Mouse (Mus musculus) midbrain, embryonic 16.5 days (tissue): ENCODE data around the gene Cwc25. TPM values are rescaled to one million over a fixed set of nuclear protein-coding genes. Genes with fewer than 3 reads are reported as not detected.
"Not testable (repeated sequence)": the region's sequence is repeated elsewhere in the genome, so short reads cannot be mapped to it uniquely, and the experiment has no call there.

ENCODE experiments used
- ATAC-seq: fragments of 200-750 bp; cut with Nextera tagmentation; 2 replicates; pipeline ENCODE4 v1.8.0; 2017; ENCODE audit warnings: moderate TSS enrichment
- H3K27ac ChIP-seq: fragments of 300-500 bp; sonication (generic); 2 replicates; pipeline ENCODE4 v1.5.1; 2014; ENCODE audit warnings: mild to moderate bottlenecking, low read length, mixed read lengths
- H3K27me3 ChIP-seq: fragments of 300-500 bp; sonication (generic); 2 replicates; pipeline ENCODE4 v1.6.1; 2014; ENCODE audit warnings: low read depth, low read length, mixed read lengths; ENCODE audit not compliant: control insufficient read depth, insufficient read depth
- H3K36me3 ChIP-seq: fragments of 300-500 bp; sonication (generic); 2 replicates; pipeline ENCODE4 v1.6.1; 2014; ENCODE audit warnings: mild to moderate bottlenecking, low read length, moderate library complexity, mixed read lengths; ENCODE audit not compliant: control insufficient read depth, insufficient read depth
- H3K4me1 ChIP-seq: fragments of 300-500 bp; sonication (generic); 2 replicates; pipeline ENCODE4 v1.6.1; 2014; ENCODE audit warnings: mild to moderate bottlenecking, low read length, mixed read lengths; ENCODE audit not compliant: control insufficient read depth, insufficient read depth
- H3K4me2 ChIP-seq: fragments of 300-500 bp; sonication (generic); 2 replicates; pipeline ENCODE4 v1.6.1; 2014; ENCODE audit warnings: mild to moderate bottlenecking, low read length, mixed read lengths
- H3K4me3 ChIP-seq: fragments of 300-500 bp; sonication (generic); 2 replicates; pipeline ENCODE4 v1.5.1; 2014; ENCODE audit warnings: low read depth, mild to moderate bottlenecking, low read length, moderate library complexity, mixed read lengths
- H3K9ac ChIP-seq: fragments of 300-500 bp; sonication (generic); 2 replicates; pipeline ENCODE4 v1.6.1; 2014; ENCODE audit warnings: low read depth, low read length, mixed read lengths
- H3K9me3 ChIP-seq: fragments of 300-500 bp; sonication (generic); replicated peaks from 2 replicates; pipeline ENCODE4 v1.6.1; 2014; ENCODE audit warnings: mild to moderate bottlenecking, low read length, mixed read lengths; ENCODE audit not compliant: control insufficient read depth, poor library complexity, severe bottlenecking
- WGBS: fragments of 180-500 bp; shearing (Covaris S2); extraction: QIAGEN DNeasy Blood & Tissue Kit; methylation state at CpG from one replicate; pipeline ENCODE4 v1.1.7; 2014; 5-methylcytosine and 5-hydroxymethylcytosine counted together
- polyA plus RNA-seq: library from polyadenylated mRNA; unstranded; fragments of >200 nt; fragmentation: Nextera tagmentation; extraction: Ambion mirVana; gene quantifications from 2 replicates; pipeline ENCODE4 v1.2.1, GENCODE M21; 2015

The Cwc25 gene
- polyA plus RNA-seq, 1 experiment from 2014 or later: 15.9 TPM

- peaks cover 17% of the 10 kb centered on the region for H3K4me1 ChIP-seq
- WGBS: 65% methylated on average over 15 of the region's 15 CpGs
- no peak overlapping the region; the same call in 1 of the 2 replicates for H3K27ac ChIP-seq
- ATAC-seq: no peak
- no peaks in the 10 kb centered on the region for H3K36me3 ChIP-seq
- H3K9me3 ChIP-seq: no peaks in the 10 kb centered on the region
- H3K27me3 ChIP-seq: no peaks in the 10 kb centered on the region
- peak overlapping the region; percentile 76; the same call in 1 of the 2 replicates for H3K4me2 ChIP-seq
- H3K4me3 ChIP-seq: no peak overlapping the region
- H3K9ac ChIP-seq: no peak overlapping the region
Observed at GRCm38 (mm10) chr11:97797369-97798082, 31.2 kb upstream of the Cwc25 start.

GRCm38 (mm10) chr11:97796910-97797309 lies 30.6 kb upstream of the Cwc25 start:
- H3K27ac ChIP-seq: no peak overlapping the region
- H3K4me1 ChIP-seq: peaks cover 10% of the 10 kb centered on the region
- no peaks in the 10 kb centered on the region for H3K36me3 ChIP-seq
- no peak overlapping the region for H3K4me3 ChIP-seq
- H3K4me2 ChIP-seq: no peak overlapping the region
- H3K9ac ChIP-seq: no peak overlapping the region
- ATAC-seq: no peak
- 7% methylated on average over 6 of the region's 6 CpGs for WGBS
- H3K27me3 ChIP-seq: no peaks in the 10 kb centered on the region
- no peaks in the 10 kb centered on the region for H3K9me3 ChIP-seq

GRCm38 (mm10) chr11:97793165-97793564 lies 26.8 kb upstream of the Cwc25 start:
- Histone ChIP-seq H3K4me2 (no peak overlapping the region), H3K36me3 (no peaks in the 10 kb centered on the region), H3K9me3 (no peaks in the 10 kb centered on the region), H3K4me1 (no peaks in the 10 kb centered on the region), H3K9ac (no peak overlapping the region), H3K4me3 (no peak overlapping the region), H3K27me3 (no peaks in the 10 kb centered on the region), H3K27ac (no peak overlapping the region)
- WGBS: 8% methylated on average over 2 of the region's 2 CpGs
- no peak for ATAC-seq

GRCm38 (mm10) chr11:97790778-97791438 lies 24.6 kb upstream of the Cwc25 start:
- 83% methylated on average over 2 of the region's 2 CpGs for WGBS
- H3K9me3 ChIP-seq, H3K36me3 ChIP-seq, H3K4me2 ChIP-seq, H3K27ac ChIP-seq, ATAC-seq, H3K4me3 ChIP-seq, H3K4me1 ChIP-seq, H3K27me3 ChIP-seq, H3K9ac ChIP-seq: not testable (repeated sequence)

- Histone ChIP-seq H3K27ac (no peak overlapping the region), H3K9ac (no peak overlapping the region), H3K36me3 (no peaks in the 10 kb centered on the region), H3K9me3 (no peaks in the 10 kb centered on the region), H3K4me2 (no peak overlapping the region), H3K27me3 (no peaks in the 10 kb centered on the region), H3K4me1 (no peaks in the 10 kb centered on the region), H3K4me3 (no peak overlapping the region)
- 88% methylated on average over 5 of the region's 5 CpGs for WGBS
- ATAC-seq: no peak
Observed at GRCm38 (mm10) chr11:97789727-97790126, 23.4 kb upstream of the Cwc25 start.

GRCm38 (mm10) chr11:97787961-97788360 lies 21.6 kb upstream of the Cwc25 start:
- Histone ChIP-seq H3K4me1 (no peaks in the 10 kb centered on the region), H3K27me3 (no peaks in the 10 kb centered on the region), H3K4me3 (no peak overlapping the region), H3K27ac (no peak overlapping the region), H3K36me3 (no peaks in the 10 kb centered on the region), H3K9ac (no peak overlapping the region), H3K9me3 (no peaks in the 10 kb centered on the region), H3K4me2 (no peak overlapping the region)
- no peak for ATAC-seq
- WGBS: 95% methylated on average over 3 of the region's 3 CpGs

- no peaks in the 10 kb centered on the region for H3K9me3 ChIP-seq
- H3K4me3 ChIP-seq: peak overlapping the region; percentile 78
- peak overlapping the region; percentile 71 for H3K4me2 ChIP-seq
- no peaks in the 10 kb centered on the region for H3K27me3 ChIP-seq
- H3K4me1 ChIP-seq: peaks cover 18% of the 10 kb centered on the region
- ATAC-seq: no peak
- peaks cover 22% of the 10 kb centered on the region for H3K36me3 ChIP-seq
- WGBS: 1% methylated on average over 10 of the region's 10 CpGs
- peak overlapping the region; percentile 94 for H3K27ac ChIP-seq
- peak overlapping the region; percentile 68 for H3K9ac ChIP-seq
Observed at GRCm38 (mm10) chr11:97782564-97782895, 16.2 kb upstream of the Cwc25 start.

- WGBS: under 1% methylated on average over 67 of the region's 67 CpGs
- Histone ChIP-seq H3K9ac (peak within 1 kb of the TSS; percentile 91), H3K36me3 (peaks cover 28% of the 10 kb centered on the region), H3K27ac (peak within 1 kb of the TSS; percentile 94), H3K4me2 (peak within 1 kb of the TSS; percentile 82), H3K9me3 (no peaks in the 10 kb centered on the region), H3K4me1 (peaks cover 18% of the 10 kb centered on the region), H3K4me3 (peak within 1 kb of the TSS; percentile 78), H3K27me3 (no peaks in the 10 kb centered on the region)
- ATAC-seq: peak; percentile 94
Observed at GRCm38 (mm10) chr11:97781832-97782563, 15.6 kb upstream of the Cwc25 start, which contains the start of gene Rpl23. Gene Rpl23 (minus strand): TSS chr11:97782437.

GRCm38 (mm10) chr11:97781478-97781831 lies 15.1 kb upstream of the Cwc25 start:
- H3K27me3 ChIP-seq: no peaks in the 10 kb centered on the region
- WGBS: 4% methylated on average over 11 of the region's 11 CpGs
- H3K36me3 ChIP-seq: peaks cover 31% of the 10 kb centered on the region
- peak overlapping the region; percentile 78 for H3K4me3 ChIP-seq
- H3K4me1 ChIP-seq: peaks cover 18% of the 10 kb centered on the region
- peak overlapping the region; percentile 82 for H3K4me2 ChIP-seq
- no peak for ATAC-seq
- H3K9me3 ChIP-seq: no peaks in the 10 kb centered on the region
- H3K27ac ChIP-seq: peak overlapping the region; percentile 94
- H3K9ac ChIP-seq: peak overlapping the region; percentile 91
